In the genomic region with DNA sequence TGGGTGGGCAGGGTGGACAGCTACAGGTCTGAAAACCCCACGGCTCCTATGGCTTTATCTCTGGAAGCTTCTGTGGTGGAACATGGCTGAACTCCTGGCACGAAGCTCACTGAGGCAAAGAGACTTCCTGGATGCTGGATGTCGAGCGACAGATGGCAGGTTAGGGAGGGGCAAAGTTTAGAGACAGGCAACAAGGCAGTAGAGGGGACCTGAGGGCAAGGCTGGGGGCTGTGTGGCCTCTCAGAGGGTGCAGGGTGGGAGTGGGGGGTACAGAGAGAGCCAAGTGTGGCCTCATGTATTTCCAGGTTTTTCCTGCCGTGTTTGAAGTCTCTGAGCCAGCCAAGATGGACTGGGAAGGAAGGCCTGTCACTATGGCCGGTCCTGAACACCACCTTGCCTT, we compare ENCODE assay signal across 25 mouse cellular contexts.
A peak's percentile ranks its signal among the peaks of the same experiment; 100 is the strongest.
DNase-seq lines count a peak whose midpoint lies in the region; ATAC-seq and TF ChIP-seq lines count a peak whose summit lies in the region.
"Had no signal": no experiment of that assay in that cellular context is flagged by ENCODE, and none has a peak within 500 bp of the region (broad histone marks: within the 10 kb centered on the region; RNA-seq: fewer than 3 reads in every experiment).

No protein-coding gene starts in this region.

- 0 out of 2 replicates have a peak, but pooled peaks cover 2% of the 10 kb centered on the region for H3K27me3 ChIP-seq in heart, embryonic 16.5 days (ENCODE audit: control insufficient read depth, insufficient read depth, low read length)
- H3K27me3 ChIP-seq in heart, adult 2 months (ENCODE audit: control insufficient read depth, insufficient read depth, low read length), result no peaks in the 10 kb centered on the region
- H3K27me3 ChIP-seq in embryonic facial prominence, embryonic 10.5 days (replicated peaks; ENCODE audit: low read depth, poor library complexity, severe bottlenecking), result peaks cover 3% of the 10 kb centered on the region
- H3K27me3 ChIP-seq: embryonic facial prominence, embryonic 12.5 days; forebrain, embryonic 12.5 days; liver, embryonic 12.5 days; midbrain, embryonic 15.5 days; neural tube, embryonic 15.5 days had no signal

- intact Hi-C loops in heart, adult 2 months (cut with DNase I), result no loop called here
- intact Hi-C loops in gastrocnemius, postnatal 36 days (cut with DNase I), result no loop called here

- no peaks in the 10 kb centered on the region for H3K9me3 ChIP-seq in heart, embryonic 16.5 days (replicated peaks; ENCODE audit: control insufficient read depth, low read length)
- no peaks in the 10 kb centered on the region for H3K9me3 ChIP-seq in embryonic facial prominence, embryonic 10.5 days
- H3K9me3 ChIP-seq: embryonic facial prominence, embryonic 12.5 days; forebrain, embryonic 12.5 days; hindbrain, embryonic 10.5 days; limb, embryonic 13.5 days; liver, embryonic 12.5 days; midbrain, embryonic 15.5 days; neural tube, embryonic 15.5 days had no signal

- no peak for TF ChIP-seq POLR2A in heart, adult 2 months (IDR thresholded peaks at IDR 0.05; ENCODE audit: insufficient read depth, low read depth, low read length)

- no peak for ATAC-seq in heart, embryonic 16.5 days (replicated peaks; ENCODE audit: extremely low read depth, insufficient read depth, low FRiP score)
- peak; percentile 4; the same call in 1 of the 2 replicates for ATAC-seq in common myeloid progenitor, adult 5-6 weeks (replicated peaks; ENCODE audit: low read depth, poor library complexity, severe bottlenecking)
- ATAC-seq: hindbrain, embryonic 16.5 days; intestine, postnatal 0 days; liver, embryonic 12.5 days; midbrain, embryonic 15.5 days had no signal

- H3K36me3 ChIP-seq in heart, embryonic 16.5 days (ENCODE audit: control insufficient read depth, insufficient read depth), result no peaks in the 10 kb centered on the region
- H3K36me3 ChIP-seq in heart, adult 2 months (ENCODE audit: control insufficient read depth, insufficient read depth, low read length), result no peaks in the 10 kb centered on the region
- no peaks in the 10 kb centered on the region for H3K36me3 ChIP-seq in embryonic facial prominence, embryonic 10.5 days (replicated peaks)
- H3K36me3 ChIP-seq: embryonic facial prominence, embryonic 12.5 days; forebrain, embryonic 12.5 days; hindbrain, embryonic 10.5 days; limb, embryonic 13.5 days; liver, embryonic 12.5 days; midbrain, embryonic 15.5 days; neural tube, embryonic 15.5 days had no signal

- H3K79me2 ChIP-seq in heart, adult 2 months (replicated peaks; ENCODE audit: control insufficient read depth, insufficient read depth, low read length), result no peaks in the 10 kb centered on the region

- H3K4me3 ChIP-seq in heart, embryonic 16.5 days (ENCODE audit: low read length), result no peak overlapping the region
- no peak overlapping the region for H3K4me3 ChIP-seq in heart, adult 2 months
- H3K4me3 ChIP-seq in embryonic facial prominence, embryonic 10.5 days, result no peak overlapping the region
- H3K4me3 ChIP-seq: embryonic facial prominence, embryonic 12.5 days; forebrain, embryonic 12.5 days; hindbrain, embryonic 10.5 days; limb, embryonic 13.5 days; liver, embryonic 12.5 days; midbrain, embryonic 15.5 days; myocyte; neural tube, embryonic 15.5 days had no signal

- no peak overlapping the region for H3K9ac ChIP-seq in heart, embryonic 16.5 days (ENCODE audit: low read length)
- H3K9ac ChIP-seq in heart, adult 2 months (ENCODE audit: low read depth, low read length), result no peak overlapping the region
- H3K9ac ChIP-seq: embryonic facial prominence, embryonic 12.5 days; forebrain, embryonic 12.5 days; limb, embryonic 13.5 days; liver, embryonic 12.5 days; midbrain, embryonic 15.5 days; neural tube, embryonic 15.5 days had no signal

- TF ChIP-seq EP300 in heart, adult 2 months (IDR thresholded peaks at IDR 0.05; ENCODE audit: insufficient read depth, low read depth, low read length), result no peak

- peaks cover 19% of the 10 kb centered on the region for H3K4me1 ChIP-seq in heart, embryonic 16.5 days (ENCODE audit: control insufficient read depth, insufficient read depth, low read length)
- H3K4me1 ChIP-seq in heart, adult 2 months (ENCODE audit: control insufficient read depth, insufficient read depth, low read length), result no peaks in the 10 kb centered on the region; the same call in 1 of the 2 replicates
- peaks cover 10% of the 10 kb centered on the region; the same call in 1 of the 2 replicates for H3K4me1 ChIP-seq in embryonic facial prominence, embryonic 10.5 days
- H3K4me1 ChIP-seq: embryonic facial prominence, embryonic 12.5 days; forebrain, embryonic 12.5 days; midbrain, embryonic 15.5 days had no signal

- TF ChIP-seq CTCF in heart, adult 2 months (IDR thresholded peaks at IDR 0.05), result no peak

- H3K4me2 ChIP-seq in heart, embryonic 16.5 days (ENCODE audit: low read depth, low read length), result no peak overlapping the region
- H3K4me2 ChIP-seq: embryonic facial prominence, embryonic 12.5 days; forebrain, embryonic 12.5 days; limb, embryonic 13.5 days; liver, embryonic 12.5 days; midbrain, embryonic 15.5 days; neural tube, embryonic 15.5 days had no signal

- DNase-seq in heart, adult 2 months, result no peak
- peak; percentile 27 for DNase-seq in 416B (ENCODE audit: low read depth)
- DNase-seq in thymus, postnatal 0 days (ENCODE audit: low spot score), result peak; percentile 65
- no peak for DNase-seq in embryonic facial prominence, embryonic 10.5 days (ENCODE audit: low spot score)
- DNase-seq in cerebellum, adult 9-10 months, result no peak
- DNase-seq in gastrocnemius, postnatal 36 days, result no peak
- DNase-seq: adrenal gland, postnatal 14 days; cerebellum, adult 2 months; heart, postnatal 10 days; kidney, postnatal 4 days; layer of hippocampus, adult 9-11 months; lung, adult 18-20 months; lung, postnatal 10 days had no signal

- peak overlapping the region; percentile 47; the same call in 1 of the 2 replicates for H3K27ac ChIP-seq in heart, embryonic 16.5 days (ENCODE audit: low read length)
- no peak overlapping the region for H3K27ac ChIP-seq in heart, adult 2 months
- H3K27ac ChIP-seq in embryonic facial prominence, embryonic 10.5 days (replicated peaks), result no peak overlapping the region
- H3K27ac ChIP-seq: embryonic facial prominence, embryonic 12.5 days; forebrain, embryonic 12.5 days; hindbrain, embryonic 10.5 days; limb, embryonic 13.5 days; liver, embryonic 12.5 days; midbrain, embryonic 15.5 days; neural tube, embryonic 15.5 days had no signal

- 53% methylated on average over 6 of the region's 6 CpGs for WGBS in heart, embryonic 16.5 days
- 40% methylated on average over 6 of the region's 6 CpGs for WGBS in heart, adult 2 months
- WGBS in embryonic facial prominence, embryonic 10.5 days, result 72% methylated on average over 6 of the region's 6 CpGs

Comparison
In these comparisons a context has a peak if more than half of its experiments do, and no peak if none do; other contexts are left out.
1. DNase-seq: peak in 416B (single experiment) and thymus, postnatal 0 days (single experiment); none in heart, adult 2 months (0 of 2), embryonic facial prominence, embryonic 10.5 days (single experiment), cerebellum, adult 9-10 months (single experiment) and gastrocnemius, postnatal 36 days (0 of 2).